Mouse (Mus musculus) forebrain, embryonic 10.5 days (tissue): ENCODE data around the gene Irak3. TPM values are rescaled to one million over a fixed set of nuclear protein-coding genes. Genes with fewer than 3 reads are reported as not detected.
"Not testable (repeated sequence)": the region's sequence is repeated elsewhere in the genome, so short reads cannot be mapped to it uniquely, and the experiment has no call there.

Experiments used
- DNase-seq: peaks from one replicate; pipeline ENCODE4 v3.0.0-alpha.2; 2017; ENCODE audit warnings: low spot score; ENCODE audit errors: extremely low spot score
- H3K27ac ChIP-seq: fragments of 300-500 bp; sonication (generic); 2 replicates; pipeline ENCODE4 v1.5.1; 2016; ENCODE audit warnings: mild to moderate bottlenecking
- H3K27me3 ChIP-seq: fragments of 300-500 bp; sonication (generic); 2 replicates; pipeline ENCODE4 v1.6.1; 2016; ENCODE audit warnings: mild to moderate bottlenecking; ENCODE audit not compliant: poor library complexity, severe bottlenecking
- H3K36me3 ChIP-seq: fragments of 300-500 bp; sonication (generic); replicated peaks from 2 replicates; pipeline ENCODE4 v1.6.1; 2016; ENCODE audit warnings: mild to moderate bottlenecking, moderate library complexity
- H3K4me1 ChIP-seq: fragments of 300-500 bp; sonication (generic); 2 replicates; pipeline ENCODE4 v1.6.1; 2016
- H3K4me3 ChIP-seq: fragments of 300-500 bp; sonication (generic); 2 replicates; pipeline ENCODE4 v1.5.1; 2016; ENCODE audit warnings: mild to moderate bottlenecking, moderate library complexity
- H3K9me3 ChIP-seq: fragments of 300-500 bp; sonication (generic); 2 replicates; pipeline ENCODE4 v1.6.1; 2016; ENCODE audit warnings: mild to moderate bottlenecking, moderate library complexity
- WGBS: fragments of 180-500 bp; shearing (Covaris S2); methylation state at CpG from one replicate; pipeline ENCODE4 v1.1.7; 2016; 5-methylcytosine and 5-hydroxymethylcytosine counted together
- polyA plus RNA-seq: library from polyadenylated mRNA; unstranded; fragments of >200 nt; fragmentation: Nextera tagmentation; extraction: Ambion mirVana; gene quantifications from 2 replicates; pipeline ENCODE4 v1.2.1, GENCODE M21; 2016

The Irak3 gene
- polyA plus RNA-seq, 1 experiment from 2014 or later: 0.17 TPM

GRCm38 (mm10) chr10:120133697-120134096 is 68.2 kb downstream of the Irak3 start:
- Histone ChIP-seq H3K4me1 (0 out of 2 replicates have a peak, but pooled peaks cover 3% of the 10 kb centered on the region), H3K9me3 (no peaks in the 10 kb centered on the region), H3K4me3 (no peak overlapping the region), H3K36me3 (no peaks in the 10 kb centered on the region), H3K27me3 (no peaks in the 10 kb centered on the region), H3K27ac (no peak overlapping the region)
- WGBS: 88% methylated on average over 11 of the region's 11 CpGs
- no peak for DNase-seq

GRCm38 (mm10) chr10:120130621-120131020 is 71.3 kb downstream of the Irak3 start:
- no peak overlapping the region for H3K27ac ChIP-seq
- H3K4me1 ChIP-seq: 0 out of 2 replicates have a peak, but pooled peaks cover 3% of the 10 kb centered on the region
- DNase-seq: peak; percentile 39
- H3K4me3 ChIP-seq: no peak overlapping the region
- H3K36me3 ChIP-seq: no peaks in the 10 kb centered on the region
- no peaks in the 10 kb centered on the region for H3K27me3 ChIP-seq
- H3K9me3 ChIP-seq: no peaks in the 10 kb centered on the region
- WGBS: 64% methylated on average over 16 of the region's 16 CpGs

- H3K4me1 ChIP-seq: 0 out of 2 replicates have a peak, but pooled peaks cover 3% of the 10 kb centered on the region
Observed at GRCm38 (mm10) chr10:120128601-120129277, 73.2 kb downstream of the Irak3 start.

GRCm38 (mm10) chr10:120125465-120125857 is 76.5 kb downstream of the Irak3 start:
- WGBS: 80% methylated on average over 10 of the region's 10 CpGs
- Histone ChIP-seq H3K27me3 (no peaks in the 10 kb centered on the region), H3K4me3 (no peak overlapping the region), H3K27ac (no peak overlapping the region), H3K36me3 (no peaks in the 10 kb centered on the region), H3K9me3 (no peaks in the 10 kb centered on the region), H3K4me1 (0 out of 2 replicates have a peak, but pooled peaks cover 3% of the 10 kb centered on the region)
- DNase-seq: no peak

More at GRCm38 (mm10) chr10:120128601-120129277, 73.2 kb downstream of the Irak3 start:
- H3K27me3 ChIP-seq: no peaks in the 10 kb centered on the region
- no peak overlapping the region for H3K4me3 ChIP-seq
- H3K36me3 ChIP-seq: no peaks in the 10 kb centered on the region
- H3K9me3 ChIP-seq: no peaks in the 10 kb centered on the region
- WGBS: 67% methylated on average over 13 of the region's 13 CpGs
- no peak overlapping the region for H3K27ac ChIP-seq
- no peak for DNase-seq

GRCm38 (mm10) chr10:120124801-120125464 is 77.0 kb downstream of the Irak3 start:
- 54% methylated on average over 7 of the region's 7 CpGs for WGBS
- no peak overlapping the region for H3K4me3 ChIP-seq
- no peaks in the 10 kb centered on the region for H3K36me3 ChIP-seq
- peak; percentile 75 for DNase-seq
- 0 out of 2 replicates have a peak, but pooled peaks cover 3% of the 10 kb centered on the region for H3K4me1 ChIP-seq
- no peaks in the 10 kb centered on the region for H3K27me3 ChIP-seq
- H3K9me3 ChIP-seq: no peaks in the 10 kb centered on the region
- H3K27ac ChIP-seq: no peak overlapping the region

- H3K27me3 ChIP-seq: no peaks in the 10 kb centered on the region
- WGBS: 89% methylated on average over 3 of the region's 3 CpGs
- no peak overlapping the region for H3K4me3 ChIP-seq
- no peak overlapping the region for H3K27ac ChIP-seq
- no peaks in the 10 kb centered on the region for H3K9me3 ChIP-seq
- H3K36me3 ChIP-seq: no peaks in the 10 kb centered on the region
- DNase-seq: no peak
- 0 out of 2 replicates have a peak, but pooled peaks cover under 1% of the 10 kb centered on the region for H3K4me1 ChIP-seq
Observed at GRCm38 (mm10) chr10:120123721-120124120, 78.2 kb downstream of the Irak3 start.

GRCm38 (mm10) chr10:120115249-120115648 is 86.7 kb downstream of the Irak3 start:
- no peak overlapping the region for H3K27ac ChIP-seq
- no peak overlapping the region for H3K4me3 ChIP-seq
- DNase-seq: no peak
- H3K4me1 ChIP-seq: peaks cover 13% of the 10 kb centered on the region
- no peaks in the 10 kb centered on the region for H3K9me3 ChIP-seq
- WGBS: 100% methylated on average over 1 of the region's 1 CpGs
- no peaks in the 10 kb centered on the region for H3K36me3 ChIP-seq
- H3K27me3 ChIP-seq: 0 out of 2 replicates have a peak, but pooled peaks cover 5% of the 10 kb centered on the region

GRCm38 (mm10) chr10:120114493-120114892 is 87.4 kb downstream of the Irak3 start:
- no peaks in the 10 kb centered on the region for H3K36me3 ChIP-seq
- H3K4me1 ChIP-seq: peaks cover 13% of the 10 kb centered on the region
- H3K9me3 ChIP-seq: no peaks in the 10 kb centered on the region
- H3K27me3 ChIP-seq: 0 out of 2 replicates have a peak, but pooled peaks cover 5% of the 10 kb centered on the region
- no peak for DNase-seq
- WGBS: 32% methylated on average over 7 of the region's 7 CpGs
- H3K27ac ChIP-seq: no peak overlapping the region
- H3K4me3 ChIP-seq: no peak overlapping the region

- no peaks in the 10 kb centered on the region for H3K9me3 ChIP-seq
- H3K27ac ChIP-seq: no peak overlapping the region
- H3K4me3 ChIP-seq: no peak overlapping the region
- no peaks in the 10 kb centered on the region for H3K36me3 ChIP-seq
- 66% methylated on average over 6 of the region's 6 CpGs for WGBS
- H3K4me1 ChIP-seq: peaks cover 13% of the 10 kb centered on the region
- DNase-seq: no peak
- 0 out of 2 replicates have a peak, but pooled peaks cover 5% of the 10 kb centered on the region for H3K27me3 ChIP-seq
Observed at GRCm38 (mm10) chr10:120113980-120114379, 88.0 kb downstream of the Irak3 start.

- WGBS: 77% methylated on average over 9 of the region's 9 CpGs
Observed at GRCm38 (mm10) chr10:120113482-120113881, 88.4 kb downstream of the Irak3 start.

GRCm38 (mm10) chr10:120112507-120113396 is 89.2 kb downstream of the Irak3 start, which contains the start of gene Helb:
TSS of gene Helb (minus strand) at chr10:120112987.
- Histone ChIP-seq H3K27me3 (0 out of 2 replicates have a peak, but pooled peaks cover 5% of the 10 kb centered on the region), H3K4me1 (peaks cover 13% of the 10 kb centered on the region), H3K27ac (peak within 1 kb of the TSS; percentile 89), H3K36me3 (peaks cover 9% of the 10 kb centered on the region; the same call in 1 of the 2 replicates), H3K9me3 (no peaks in the 10 kb centered on the region), H3K4me3 (peak within 1 kb of the TSS; percentile 78)
- DNase-seq: peak; percentile 97
- under 1% methylated on average over 55 of the region's 55 CpGs for WGBS

More at GRCm38 (mm10) chr10:120113482-120113881, 88.4 kb downstream of the Irak3 start:
- DNase-seq, H3K27me3 ChIP-seq, H3K9me3 ChIP-seq, H3K27ac ChIP-seq, H3K36me3 ChIP-seq: not testable (repeated sequence)
- H3K4me3 ChIP-seq: peak overlapping the region; percentile 78
- H3K4me1 ChIP-seq: peaks cover 13% of the 10 kb centered on the region

- H3K4me1 ChIP-seq: peaks cover 13% of the 10 kb centered on the region
Observed at GRCm38 (mm10) chr10:120111691-120112319, 90.1 kb downstream of the Irak3 start.

More at GRCm38 (mm10) chr10:120111691-120112319, 90.1 kb downstream of the Irak3 start:
- no peak for DNase-seq
- 82% methylated on average over 3 of the region's 3 CpGs for WGBS
- H3K4me3 ChIP-seq: peak overlapping the region; percentile 78
- H3K9me3 ChIP-seq: no peaks in the 10 kb centered on the region
- H3K27ac ChIP-seq: no peak overlapping the region
- H3K27me3 ChIP-seq: 0 out of 2 replicates have a peak, but pooled peaks cover 5% of the 10 kb centered on the region
- H3K36me3 ChIP-seq: peaks cover 16% of the 10 kb centered on the region
